Mouse (Mus musculus) urinary bladder, postnatal 25 days (tissue): Measurements from ENCODE around the gene Spats2.
A peak's percentile ranks its signal among the peaks of the same experiment; 100 is the strongest.

Experiments used
- DNase-seq: peaks from one replicate; pipeline ENCODE4 v3.0.0; 2022; ENCODE audit warnings: low spot score

The Spats2 gene

GRCm38 (mm10) chr15:99097840-99098492, 27.8 kb upstream of the Spats2 start:
- DNase-seq: no peak

DNA sequence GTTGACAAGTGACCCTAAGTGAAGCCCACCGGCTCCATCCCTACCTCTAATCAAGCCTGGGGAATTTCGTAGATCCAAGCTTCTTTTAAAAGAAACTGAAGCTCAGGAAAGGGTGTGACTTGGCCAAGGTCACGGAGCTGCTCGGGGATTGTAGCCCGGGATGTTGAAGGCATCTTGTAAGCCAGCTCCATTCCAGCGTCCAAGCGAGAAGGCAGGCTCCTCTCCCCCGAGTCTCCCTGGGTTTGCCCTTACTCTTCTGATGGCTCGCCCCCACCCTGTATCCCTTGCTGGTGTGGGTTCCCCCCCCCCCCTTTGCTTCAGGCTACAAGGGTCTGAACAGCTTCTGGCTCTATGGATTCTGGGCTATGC, 27.2 kb upstream of the Spats2 start:
- DNase-seq: no peak

DNA sequence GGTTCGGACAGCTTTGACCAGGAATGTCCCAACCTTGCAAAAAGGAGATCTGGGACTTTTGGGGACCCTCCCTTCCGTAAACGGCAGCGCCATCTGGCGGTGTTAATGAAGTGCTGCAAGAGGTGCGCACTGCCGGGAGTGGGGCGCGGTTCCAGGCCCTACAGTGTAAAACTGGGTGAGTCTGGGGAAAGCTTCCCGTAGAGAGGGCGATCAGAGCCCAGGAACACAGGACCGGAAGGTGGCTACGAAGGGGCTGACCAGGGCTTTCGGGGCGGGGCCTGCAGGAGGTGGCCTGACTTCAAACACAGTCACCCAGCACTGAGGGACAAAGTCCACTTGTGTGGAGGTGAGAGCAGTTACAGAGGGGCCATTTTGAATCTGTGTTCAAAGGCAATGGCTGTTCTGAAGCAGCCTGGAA, 26.6 kb upstream of the Spats2 start:
- peak; percentile 60 for DNase-seq

DNA sequence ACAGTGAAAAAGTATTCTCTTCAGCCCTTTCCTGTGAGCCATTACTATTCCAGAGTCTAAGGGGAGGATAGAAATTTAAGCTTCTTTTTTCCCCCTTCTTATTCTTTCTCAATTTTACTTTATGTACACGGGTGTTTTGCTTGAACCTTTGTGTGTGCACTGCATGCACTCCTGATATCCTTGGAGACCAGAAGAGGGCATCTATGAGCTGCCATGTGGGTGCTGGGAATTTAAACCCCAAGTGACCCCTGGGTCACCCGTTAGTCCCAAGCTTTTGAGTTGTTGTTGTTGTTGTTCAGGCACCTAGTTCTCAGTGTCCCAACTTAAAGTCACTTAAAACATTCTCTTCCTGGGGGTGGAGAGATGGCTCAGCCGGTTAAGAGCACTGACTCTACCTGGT, 25.7 kb upstream of the Spats2 start:
- DNase-seq: no peak

- no peak for DNase-seq
These were observed 20.5 kb upstream of the Spats2 start for GRCm38 (mm10) chr15:99105238-99105637.

GRCm38 (mm10) chr15:99107866-99108265, 17.9 kb upstream of the Spats2 start:
- no peak for DNase-seq

GRCm38 (mm10) chr15:99111139-99111538, 14.6 kb upstream of the Spats2 start:
- DNase-seq: no peak

- DNase-seq: no peak
These were observed 13.9 kb upstream of the Spats2 start for GRCm38 (mm10) chr15:99111809-99112208.

DNA sequence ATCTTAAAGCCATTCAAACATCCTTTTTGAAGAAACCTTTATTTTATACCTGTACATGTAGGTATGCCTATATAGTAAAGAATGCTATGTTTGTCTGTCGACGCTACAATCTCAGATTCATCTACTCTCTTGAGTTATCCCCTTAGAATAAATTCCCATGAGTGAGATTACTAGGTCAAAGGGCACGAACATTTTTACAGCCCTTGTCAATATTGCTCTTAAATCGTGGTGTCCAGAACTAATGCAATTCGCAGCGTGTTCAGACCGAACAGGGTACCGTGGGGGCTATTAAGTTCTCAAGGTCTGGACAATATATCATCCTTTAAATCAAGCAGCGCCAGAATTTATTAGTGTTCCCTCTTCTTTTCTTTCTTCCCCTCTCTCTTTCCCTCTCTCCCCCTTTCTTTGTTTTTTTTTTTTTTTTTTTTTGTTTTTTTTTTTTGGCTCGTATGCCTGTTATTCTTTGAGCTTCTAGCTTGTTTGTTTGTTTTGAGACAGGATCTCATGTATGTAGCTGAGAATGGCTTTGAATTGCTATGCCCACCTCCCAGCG, 12.8 kb upstream of the Spats2 start:
- no peak for DNase-seq

GRCm38 (mm10) chr15:99113396-99113975, 12.2 kb upstream of the Spats2 start:
- no peak for DNase-seq

- no peak for DNase-seq
These were observed 11.2 kb upstream of the Spats2 start for GRCm38 (mm10) chr15:99114312-99115064.

DNA sequence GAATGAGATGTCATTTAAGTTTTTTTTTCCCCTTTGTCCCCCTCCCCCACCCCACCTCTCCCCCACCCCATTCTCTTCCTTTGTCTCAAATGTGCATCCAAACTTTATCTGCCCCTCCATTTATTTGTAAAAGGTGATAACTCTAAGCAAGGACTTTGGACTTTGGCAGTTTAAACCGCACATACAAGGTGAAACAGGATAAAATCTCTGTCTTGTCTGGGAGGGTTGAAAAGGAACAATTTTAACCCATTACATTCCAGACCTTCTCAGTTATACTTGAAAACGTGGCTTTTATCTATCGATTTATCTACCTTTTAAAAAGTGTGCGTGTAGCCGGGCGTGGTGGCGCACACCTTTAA, 10.7 kb upstream of the Spats2 start:
- DNase-seq: no peak

DNA sequence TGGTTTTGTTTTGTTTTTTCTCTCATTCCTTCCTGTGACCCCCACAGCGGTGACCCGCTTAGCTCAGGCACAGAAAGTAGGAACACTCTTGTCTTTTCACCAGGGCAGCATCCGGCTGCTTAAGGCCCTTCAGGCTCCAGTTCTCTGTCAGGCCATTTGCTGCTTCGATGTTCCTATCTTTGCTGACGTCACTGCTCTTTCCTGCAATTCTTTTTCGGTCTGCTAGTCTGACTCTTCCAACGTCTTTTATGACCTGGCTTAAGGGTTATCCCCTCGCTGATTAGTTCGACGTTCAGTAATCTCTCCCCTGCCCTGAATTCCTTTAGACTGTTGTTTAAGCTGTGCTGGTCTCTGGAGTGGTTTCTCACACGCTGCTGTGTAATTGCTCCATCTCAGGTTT, 9.2 kb upstream of the Spats2 start:
- no peak for DNase-seq

DNA sequence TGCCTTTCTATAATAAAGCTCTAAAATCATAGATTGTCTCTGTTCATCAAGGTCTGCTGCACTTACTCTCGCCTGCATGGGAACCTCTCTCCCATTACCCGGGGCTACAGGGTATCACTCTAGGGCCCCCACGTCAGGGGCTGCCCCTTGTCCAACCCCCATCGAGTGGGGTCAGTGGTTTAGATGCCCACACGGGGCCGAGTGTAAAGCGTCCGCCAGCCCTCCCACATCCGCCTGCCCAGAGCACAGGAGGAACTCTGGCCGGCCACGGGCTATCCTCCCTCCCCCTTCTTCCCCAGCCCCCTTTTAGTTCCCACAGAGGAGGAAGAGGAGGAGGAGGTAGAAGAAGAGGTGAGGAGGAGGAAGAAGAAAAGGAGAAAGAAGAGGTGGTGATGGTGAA, 4.9 kb upstream of the Spats2 start:
- DNase-seq: no peak

- DNase-seq: no peak
These were observed 3.1 kb upstream of the Spats2 start for GRCm38 (mm10) chr15:99122642-99123041.

DNA sequence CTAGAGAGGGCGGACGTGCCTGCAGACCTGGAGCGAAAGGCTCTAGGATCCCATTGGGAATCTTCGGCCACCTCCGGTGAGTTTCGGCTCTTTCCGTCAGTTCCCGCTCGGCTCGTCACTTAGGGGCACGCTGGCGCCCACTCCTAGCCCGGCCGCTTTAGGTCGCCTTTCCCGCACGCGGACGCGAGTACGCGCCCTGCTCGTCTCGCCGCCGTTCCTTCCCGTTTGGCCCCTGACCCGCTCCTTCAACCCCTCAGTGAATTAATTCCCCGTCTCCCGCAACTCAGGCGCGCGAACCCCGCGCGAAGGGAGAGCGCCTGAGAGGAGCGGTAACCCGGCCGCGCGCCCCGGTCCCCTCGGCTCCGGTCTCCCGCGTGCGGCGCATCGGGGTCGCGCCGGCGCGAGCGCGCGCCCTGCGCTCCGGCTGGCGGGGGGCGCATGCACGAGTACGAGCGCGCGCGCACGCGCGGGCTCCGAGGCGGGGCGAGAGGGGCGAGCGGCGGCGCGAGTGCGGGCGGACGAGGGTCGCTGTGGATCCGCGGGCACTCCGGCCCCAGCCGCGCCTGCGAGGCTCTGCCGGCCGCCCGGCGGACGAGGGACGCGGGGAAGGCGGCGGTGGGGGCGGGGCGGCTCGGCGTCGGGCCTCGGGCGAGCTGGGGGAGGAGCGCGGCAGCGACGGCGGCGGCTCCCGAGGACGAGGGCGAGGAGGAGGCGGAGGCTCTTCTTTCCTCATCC, 532 bp downstream of the Spats2 start:
- DNase-seq: peak; percentile 86

DNA sequence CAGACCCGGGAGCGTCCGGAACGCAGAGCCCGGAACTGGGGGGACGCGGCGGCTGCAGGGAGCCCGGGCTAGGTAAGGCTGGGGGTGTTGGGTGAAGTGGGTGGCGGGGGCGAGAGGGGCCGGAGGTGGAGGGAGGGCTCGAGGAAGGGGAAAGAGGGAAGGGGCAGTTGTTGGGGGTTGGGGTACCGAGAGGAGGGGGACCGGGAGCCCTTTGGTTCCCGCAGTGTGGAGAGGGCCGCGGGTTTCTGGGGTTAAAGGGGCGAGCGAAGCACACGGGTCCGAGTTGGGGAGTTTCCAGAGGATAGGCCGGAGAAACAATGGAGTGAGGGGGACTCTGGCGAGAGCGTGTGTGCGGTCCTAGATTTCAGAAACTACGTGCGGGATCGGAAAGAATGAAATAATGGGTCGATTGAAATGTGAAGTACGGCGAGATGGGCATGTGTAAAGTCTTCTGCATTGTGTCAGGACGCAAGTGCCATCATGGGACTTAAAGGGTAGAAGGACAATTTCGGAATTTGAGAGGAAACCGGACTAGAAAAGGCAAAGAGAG, 1.2 kb downstream of the Spats2 start:
- DNase-seq: no peak

- no peak for DNase-seq
These were observed 2.3 kb downstream of the Spats2 start for GRCm38 (mm10) chr15:99127851-99128522.

GRCm38 (mm10) chr15:99129441-99129840, 3.7 kb downstream of the Spats2 start:
- no peak for DNase-seq

DNA sequence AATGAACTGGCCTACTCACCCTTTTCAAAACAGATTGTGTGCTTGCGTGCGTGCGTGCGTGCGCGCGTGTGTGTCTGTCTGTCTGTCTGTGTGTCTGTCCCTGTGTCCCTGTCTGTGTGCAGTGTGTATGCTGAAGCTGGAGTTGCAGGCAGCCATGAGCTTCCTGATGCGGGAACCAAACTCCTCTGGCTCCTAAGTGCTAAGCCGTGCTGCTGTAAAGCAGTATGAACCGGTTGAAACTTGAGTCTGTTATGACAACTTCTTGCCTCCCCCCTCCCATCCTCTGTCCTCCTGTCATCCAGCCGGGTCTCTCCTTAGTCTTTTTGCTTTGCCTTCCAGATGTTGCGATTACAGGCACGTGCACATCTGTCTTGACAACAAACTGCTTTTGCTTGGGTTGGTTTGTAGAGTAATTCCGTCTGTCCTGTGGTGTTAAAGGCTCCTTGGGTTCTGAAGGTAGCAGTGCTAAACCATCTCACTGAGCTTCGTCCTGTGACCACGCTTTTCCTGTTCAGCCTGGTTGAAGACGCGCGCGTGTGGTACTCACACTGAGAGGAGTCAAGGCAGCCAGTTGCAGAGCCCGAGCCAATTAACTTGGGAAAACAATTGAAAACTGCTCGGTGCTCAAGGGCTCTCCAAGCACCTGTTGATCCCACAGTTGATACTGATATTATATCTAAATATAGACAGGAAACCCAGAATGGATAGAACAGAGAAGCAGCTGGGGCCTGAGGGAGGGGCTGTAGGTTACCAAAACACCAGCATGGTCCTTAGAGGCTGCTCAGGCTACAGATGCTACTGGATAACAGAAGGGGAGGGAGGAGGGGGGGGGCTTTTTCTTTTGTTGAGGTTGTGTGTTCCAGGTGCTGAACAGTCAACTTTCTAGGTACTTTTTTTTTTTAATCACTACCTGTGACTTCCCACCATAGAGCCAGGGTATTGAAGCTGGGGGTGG, 4.5 kb downstream of the Spats2 start:
- DNase-seq: no peak

DNA sequence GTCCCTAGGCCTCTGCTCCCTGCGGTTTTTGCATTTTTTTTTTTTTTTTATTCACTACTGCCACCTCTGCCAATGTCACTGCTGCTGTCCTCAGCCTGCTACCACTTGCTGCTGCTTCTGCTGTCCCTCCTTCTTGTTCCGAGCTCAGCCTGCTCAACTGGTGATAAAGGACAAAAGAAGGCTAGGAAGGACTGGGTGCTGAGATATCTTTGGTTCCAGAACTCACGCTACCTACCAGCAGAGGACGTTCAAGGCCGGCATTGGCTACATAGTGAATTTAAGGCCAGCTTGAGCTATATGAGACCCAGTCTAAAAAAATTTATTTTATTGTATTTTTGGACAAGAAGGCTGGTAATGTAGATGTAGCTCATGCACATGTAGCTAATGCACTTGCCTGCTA, 12.7 kb downstream of the Spats2 start:
- DNase-seq: no peak
